Mouse (Mus musculus) CH12.LX (cell line): Measurements from ENCODE around the gene Myo1d. TPM values are rescaled to one million over a fixed set of nuclear protein-coding genes. Genes with fewer than 3 reads are reported as not detected.

Experiments used
- DNase-seq: peaks from one replicate; pipeline ENCODE4 v3.0.0-alpha.2; 2013; ENCODE audit errors: extremely low read depth
- H3K27ac ChIP-seq: 2 replicates; pipeline ENCODE4 v1.5.1; 2012; ENCODE audit warnings: low read depth, mild to moderate bottlenecking, control low read depth, moderate library complexity; ENCODE audit not compliant: insufficient read depth
- H3K27me3 ChIP-seq: replicated peaks from 2 replicates; pipeline ENCODE3; 2012; ENCODE audit warnings: inconsistent platforms
- H3K36me3 ChIP-seq, 2 experiments: replicated peaks in 1 of 2; 2 replicates each; pipeline versions ENCODE3 to v1.6.1; 2012; ENCODE audit warnings: inconsistent platforms in 1 of 2, low read length in 1 of 2, mild to moderate bottlenecking in 1 of 2, mixed read lengths in 1 of 2, moderate library complexity in 1 of 2; ENCODE audit not compliant: control insufficient read depth in 1 of 2, insufficient read depth in 1 of 2
- H3K4me1 ChIP-seq, 2 experiments: 2 replicates each; pipeline ENCODE4 v1.6.1; 2012; ENCODE audit warnings: inconsistent platforms in 1 of 2, moderate library complexity in 1 of 2; ENCODE audit not compliant: insufficient read depth in 2 of 2, control insufficient read depth in 1 of 2
- H3K4me2 ChIP-seq: 2 replicates; pipeline ENCODE4 v1.6.1; 2012; ENCODE audit warnings: low read depth, mild to moderate bottlenecking, control low read depth; ENCODE audit not compliant: poor library complexity, insufficient read depth, severe bottlenecking
- H3K4me3 ChIP-seq, 3 experiments: fragments of 150-350 bp in 1 of 3; sonication (generic) in 1 of 3; replicated peaks in 1 of 3; 2 replicates each; pipeline versions ENCODE3 to v1.5.1; 2011 to 2012; ENCODE audit warnings: low read depth in 2 of 3, low read length in 2 of 3, mild to moderate bottlenecking in 2 of 3, moderate library complexity in 2 of 3, control low read depth in 1 of 3, improper control_type of control experiment in 1 of 3, inconsistent platforms in 1 of 3, mixed read lengths in 1 of 3; ENCODE audit not compliant: poor library complexity in 1 of 3
- H3K79me2 ChIP-seq: replicated peaks from 2 replicates; pipeline ENCODE4 v1.6.1; 2012; ENCODE audit warnings: mild to moderate bottlenecking, moderate library complexity; ENCODE audit not compliant: control insufficient read depth, poor library complexity, insufficient read depth, severe bottlenecking; ENCODE audit errors: extremely low read depth
- H3K9ac ChIP-seq: 2 replicates; pipeline ENCODE4 v1.6.1; 2012; ENCODE audit warnings: low read depth, mild to moderate bottlenecking, control low read depth, moderate library complexity; ENCODE audit not compliant: insufficient read depth
- H3K9me3 ChIP-seq: replicated peaks from 2 replicates; pipeline ENCODE3; 2012; ENCODE audit warnings: low read length, inconsistent platforms, mixed read lengths
- BHLHE40 ChIP-seq: IDR thresholded peaks from 2 replicates; pipeline ENCODE4 v1.6.1; 2011; ENCODE audit warnings: mild to moderate bottlenecking, low read depth, low read length, improper control_type of control experiment
- CHD1 ChIP-seq: IDR thresholded peaks from 2 replicates; pipeline ENCODE4 v1.6.1; 2012; ENCODE audit warnings: low read depth, low read length, improper control_type of control experiment, inconsistent platforms
- E2F4 ChIP-seq: IDR thresholded peaks from 2 replicates; pipeline ENCODE4 v1.6.1; 2011; ENCODE audit warnings: low read depth, low read length, improper control_type of control experiment; ENCODE audit not compliant: insufficient replicate concordance
- ELF1 ChIP-seq: IDR thresholded peaks from 2 replicates; pipeline ENCODE4 v1.6.1; 2014; ENCODE audit warnings: low read depth, mild to moderate bottlenecking, inconsistent platforms, low read length, improper control_type of control experiment
- EP300 ChIP-seq: IDR thresholded peaks from 2 replicates; pipeline ENCODE4 v1.6.1; 2011; ENCODE audit warnings: low read length, improper control_type of control experiment
- HCFC1 ChIP-seq: IDR thresholded peaks from 2 replicates; pipeline ENCODE4 v1.6.1; 2012; ENCODE audit warnings: low read depth, mild to moderate bottlenecking, inconsistent platforms, low read length, improper control_type of control experiment
- IRF4 ChIP-seq: IDR thresholded peaks from 2 replicates; pipeline ENCODE4 v1.6.1; 2014; ENCODE audit warnings: low read depth, mild to moderate bottlenecking, inconsistent platforms, low read length, improper control_type of control experiment
- JUND ChIP-seq: conservative IDR thresholded peaks from 2 replicates; pipeline ENCODE4 v1.6.1; 2011; ENCODE audit warnings: low read depth, low read length, improper control_type of control experiment
- MAX ChIP-seq: IDR thresholded peaks from 2 replicates; pipeline ENCODE4 v1.6.1; 2011; ENCODE audit warnings: low read length, improper control_type of control experiment
- MAZ ChIP-seq: IDR thresholded peaks from 2 replicates; pipeline ENCODE4 v1.6.1; 2012; ENCODE audit warnings: low read depth, mild to moderate bottlenecking, inconsistent platforms, low read length, improper control_type of control experiment, moderate library complexity
- MEF2A ChIP-seq: IDR thresholded peaks from 2 replicates; pipeline ENCODE4 v1.6.1; 2014; ENCODE audit warnings: low read depth, mild to moderate bottlenecking, inconsistent platforms, low read length, improper control_type of control experiment, borderline replicate concordance
- MXI1 ChIP-seq: IDR thresholded peaks from 2 replicates; pipeline ENCODE4 v1.6.1; 2011; ENCODE audit warnings: mild to moderate bottlenecking, low read depth, low read length, improper control_type of control experiment
- MYC ChIP-seq: IDR thresholded peaks from 2 replicates; pipeline ENCODE4 v1.6.1; 2011; ENCODE audit warnings: low read depth, mild to moderate bottlenecking, improper control_type of control experiment, low read length
- POLR2AphosphoS2 ChIP-seq: IDR thresholded peaks from 2 replicates; pipeline ENCODE4 v1.6.1; 2011; ENCODE audit warnings: low read depth, low read length, improper control_type of control experiment
- RAD21 ChIP-seq: IDR thresholded peaks from 2 replicates; pipeline ENCODE4 v1.6.1; 2011; ENCODE audit warnings: low read depth, mild to moderate bottlenecking, low read length, improper control_type of control experiment, moderate library complexity
- RCOR1 ChIP-seq: conservative IDR thresholded peaks from 2 replicates; pipeline ENCODE4 v1.6.1; 2012; ENCODE audit warnings: low read depth, mild to moderate bottlenecking, inconsistent platforms, low read length, improper control_type of control experiment
- SIN3A ChIP-seq: IDR thresholded peaks from 2 replicates; pipeline ENCODE4 v1.6.1; 2012; ENCODE audit warnings: low read length, improper control_type of control experiment, inconsistent platforms
- SMC3 ChIP-seq: IDR thresholded peaks from 2 replicates; pipeline ENCODE4 v1.6.1; 2011; ENCODE audit warnings: low read depth, low read length, improper control_type of control experiment
- TCF12 ChIP-seq: IDR thresholded peaks from 2 replicates; pipeline ENCODE4 v1.6.1; 2014; ENCODE audit warnings: low read depth, mild to moderate bottlenecking, inconsistent platforms, low read length, improper control_type of control experiment
- UBTF ChIP-seq: IDR thresholded peaks from 2 replicates; pipeline ENCODE4 v1.6.1; 2012; ENCODE audit warnings: low read depth, mild to moderate bottlenecking, inconsistent platforms, low read length, improper control_type of control experiment, moderate library complexity
- USF1 ChIP-seq: IDR thresholded peaks from 2 replicates; pipeline ENCODE4 v1.6.1; 2014; ENCODE audit warnings: low read depth, mild to moderate bottlenecking, inconsistent platforms, low read length, improper control_type of control experiment
- USF2 ChIP-seq: conservative IDR thresholded peaks from 2 replicates; pipeline ENCODE4 v1.6.1; 2011; ENCODE audit warnings: low read depth, low read length, improper control_type of control experiment
- ZC3H11A ChIP-seq: IDR thresholded peaks from 2 replicates; pipeline ENCODE4 v1.6.1; 2012; ENCODE audit warnings: low read depth, mild to moderate bottlenecking, inconsistent platforms, low read length, improper control_type of control experiment
- ZMIZ1 ChIP-seq: IDR thresholded peaks from 2 replicates; pipeline ENCODE4 v1.6.1; 2012; ENCODE audit warnings: low read depth, mild to moderate bottlenecking, inconsistent platforms, low read length, improper control_type of control experiment
- dilution Hi-C: fragments of 300-500 bp; cut with MboI; formaldehyde crosslinking; loops from 2 replicates; pipeline ENCODE4 v1.14.3; 2020; ENCODE audit warnings: low sequenced_read_pairs; ENCODE audit not compliant: extremely low pct_unique_long_range_greater_than_20kb, extremely low pct_ligation_motif_present
- in situ Hi-C: fragments of 300-500 bp; cut with MboI; formaldehyde crosslinking; loops from 3 replicates; pipeline ENCODE4 v1.14.3; 2019; ENCODE audit warnings: low sequenced_read_pairs, low pct_ligation_motif_present, low pct_unique_long_range_greater_than_20kb, mixed read lengths
- polyA plus RNA-seq: library from polyadenylated mRNA; unstranded; fragments of >175 nt; gene quantifications from 2 replicates; pipeline ENCODE4 v1.2.1, GENCODE M21; 2012; ENCODE audit warnings: low read depth; ENCODE audit not compliant: insufficient read length
- total RNA-seq, 2 experiments: library from RNA; depleted of rRNA; stranded (reverse); fragments of 300-350 nt in 1 of 2; fragments of >200 nt in 1 of 2; gene quantifications; 2 replicates each; pipeline ENCODE4 v1.2.3; 2012 to 2014

Gene Myo1d
- total and polyA plus RNA-seq, 3 experiments: 2.2 to 5.6 (median 2.9) TPM

DNA sequence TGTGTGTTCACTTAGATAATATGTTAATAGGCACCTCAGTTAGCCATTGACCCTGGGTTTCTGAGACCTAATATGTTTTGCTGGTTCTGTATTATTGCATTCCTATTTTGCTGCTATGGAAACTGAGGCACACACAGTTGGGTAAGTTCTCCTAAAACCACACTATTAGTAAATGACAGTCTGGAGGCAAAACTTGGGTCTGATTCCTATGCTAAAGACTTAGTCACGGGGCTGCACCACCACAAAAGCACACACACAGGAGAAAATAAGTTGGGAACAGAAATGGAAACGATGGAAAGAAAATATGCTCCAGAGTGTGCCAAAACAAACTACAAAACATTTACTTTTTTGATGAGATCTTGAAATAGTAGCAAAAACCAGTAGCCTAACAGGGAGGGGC lies 45.1 kb downstream of the Myo1d start:
- no peak overlapping the region for H3K4me3 ChIP-seq
- H3K27me3 ChIP-seq: no peaks in the 10 kb centered on the region
- in situ Hi-C loops (no loop called here), dilution Hi-C loops (no loop called here)
- H3K4me2 ChIP-seq: no peak overlapping the region
- no peaks in the 10 kb centered on the region for H3K9me3 ChIP-seq
- H3K27ac ChIP-seq: no peak overlapping the region
- no peaks in the 10 kb centered on the region for H3K4me1 ChIP-seq
- H3K36me3 ChIP-seq: no peaks in the 10 kb centered on the region
- no peak overlapping the region for H3K9ac ChIP-seq
- DNase-seq: no peak
- no peaks in the 10 kb centered on the region for H3K79me2 ChIP-seq
- TF ChIP-seq CHD1 (no peak), USF1 (no peak), JUND (no peak), SMC3 (no peak), E2F4 (no peak), BHLHE40 (no peak), USF2 (no peak), MAZ (no peak), ZC3H11A (no peak), IRF4 (no peak), ZMIZ1 (no peak), MEF2A (no peak), MAX (no peak), POLR2AphosphoS2 (no peak), HCFC1 (no peak), RCOR1 (no peak), RAD21 (no peak), MXI1 (no peak), ELF1 (no peak), UBTF (no peak)

DNA sequence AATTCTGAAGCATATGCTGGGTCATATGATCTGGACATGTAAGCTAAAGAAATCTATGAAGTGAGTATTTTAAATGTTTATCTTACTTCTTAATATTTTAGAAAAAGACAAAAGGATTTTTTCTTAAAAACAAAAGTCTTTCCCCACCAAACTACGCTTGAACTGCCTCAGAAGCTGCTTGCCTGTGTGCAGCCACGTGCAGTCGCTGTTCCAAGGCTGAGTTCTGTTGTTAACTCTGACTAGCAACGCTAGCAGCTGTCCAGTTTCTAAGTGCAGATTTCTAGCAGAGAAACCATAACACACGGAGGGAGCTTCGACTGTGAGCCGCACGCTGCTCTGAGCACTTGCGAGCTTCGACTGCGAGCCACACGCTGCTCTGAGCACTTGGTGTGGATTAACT lies 55.1 kb downstream of the Myo1d start:
- dilution Hi-C loops (no loop called here), in situ Hi-C loops (no loop called here)
- Histone ChIP-seq H3K79me2 (no peaks in the 10 kb centered on the region), H3K9me3 (no peaks in the 10 kb centered on the region), H3K27me3 (no peaks in the 10 kb centered on the region), H3K4me3 (no peak overlapping the region), H3K9ac (no peak overlapping the region), H3K4me1 (peaks cover 0 to 2% of the 10 kb centered on the region in 2 experiments; a peak in 2 of 4 replicates), H3K36me3 (no peaks in the 10 kb centered on the region), H3K27ac (no peak overlapping the region), H3K4me2 (no peak overlapping the region)
- no peak for DNase-seq
- TF ChIP-seq ZMIZ1 (no peak), EP300 (no peak), SIN3A (no peak), UBTF (no peak), MYC (no peak), ZC3H11A (no peak), TCF12 (no peak), HCFC1 (no peak)
